Mouse (Mus musculus) MEL (cell line): Measurements from ENCODE around the gene Zfp950. TPM values are rescaled to one million over a fixed set of nuclear protein-coding genes. Genes with fewer than 3 reads are reported as not detected.

Experiments
- DNase-seq: peaks from one replicate; pipeline ENCODE4 v3.0.0; 2011; ENCODE audit warnings: low read depth, low spot score
- H3K27ac ChIP-seq: 2 replicates; pipeline ENCODE4 v1.5.1; 2012; ENCODE audit warnings: low read depth, mild to moderate bottlenecking, control low read depth, low read length, moderate library complexity; ENCODE audit not compliant: control insufficient read depth
- H3K27me3 ChIP-seq, 2 experiments: fragments of 150-350 bp in 1 of 2; sonication (generic) in 1 of 2; 2 replicates each; pipeline ENCODE4 v1.6.1; 2012; ENCODE audit warnings: low read length in 2 of 2, mild to moderate bottlenecking in 2 of 2, improper control_type of control experiment in 1 of 2, moderate library complexity in 1 of 2; ENCODE audit not compliant: insufficient read depth in 2 of 2, control insufficient read depth in 1 of 2
- H3K36me3 ChIP-seq, 2 experiments: 2 replicates each; pipeline ENCODE4 v1.6.1; 2012 to 2014; ENCODE audit warnings: low read length in 2 of 2, improper control_type of control experiment in 1 of 2, inconsistent platforms in 1 of 2, mild to moderate bottlenecking in 1 of 2; ENCODE audit not compliant: insufficient read depth in 2 of 2, control insufficient read depth in 1 of 2
- H3K4me1 ChIP-seq, 2 experiments: fragments of 150-350 bp in 1 of 2; sonication (generic) in 1 of 2; 2 replicates each; pipeline ENCODE4 v1.6.1; 2012; ENCODE audit warnings: low read length in 2 of 2, improper control_type of control experiment in 1 of 2, mild to moderate bottlenecking in 1 of 2; ENCODE audit not compliant: insufficient read depth in 2 of 2, control insufficient read depth in 1 of 2
- H3K4me3 ChIP-seq, 2 experiments: fragments of 150-350 bp in 1 of 2; sonication (generic) in 1 of 2; 2 replicates each; pipeline ENCODE4 v1.5.1; 2012; ENCODE audit warnings: low read depth in 2 of 2, low read length in 2 of 2, mild to moderate bottlenecking in 2 of 2, moderate library complexity in 2 of 2, control low read depth in 1 of 2, improper control_type of control experiment in 1 of 2; ENCODE audit not compliant: control insufficient read depth in 1 of 2, insufficient read depth in 1 of 2
- H3K79me2 ChIP-seq: 2 replicates; pipeline ENCODE4 v1.6.1; 2012; ENCODE audit warnings: mild to moderate bottlenecking, low read length, moderate library complexity; ENCODE audit not compliant: control insufficient read depth, poor library complexity, insufficient read depth
- H3K9ac ChIP-seq: 2 replicates; pipeline ENCODE4 v1.6.1; 2012; ENCODE audit warnings: low read depth, mild to moderate bottlenecking, control low read depth, low read length, moderate library complexity; ENCODE audit not compliant: control insufficient read depth, poor library complexity, severe bottlenecking
- H3K9me3 ChIP-seq: fragments of 150-350 bp; sonication (generic); replicated peaks from 2 replicates; pipeline ENCODE4 v1.6.1; 2012; ENCODE audit warnings: mild to moderate bottlenecking, low read length, improper control_type of control experiment, moderate library complexity; ENCODE audit not compliant: insufficient read depth
- BHLHE40 ChIP-seq: IDR thresholded peaks from 2 replicates; pipeline ENCODE4 v1.6.1; 2012; ENCODE audit warnings: low read depth, mild to moderate bottlenecking, inconsistent platforms, low read length, improper control_type of control experiment, borderline replicate concordance
- CHD1 ChIP-seq: IDR thresholded peaks from 2 replicates; pipeline ENCODE4 v1.6.1; 2012; ENCODE audit warnings: low read depth, mild to moderate bottlenecking, inconsistent platforms, low read length, improper control_type of control experiment
- CTCF ChIP-seq, 3 experiments: IDR thresholded peaks in 2 of 3; conservative IDR thresholded peaks in 1 of 3; 2 replicates each; pipeline ENCODE4 v1.5.1; 2011 to 2012; ENCODE audit warnings: low read length in 3 of 3, low read depth in 2 of 3, mild to moderate bottlenecking in 2 of 3, improper control_type of control experiment in 1 of 3, inconsistent platforms in 1 of 3, mixed read lengths in 1 of 3, moderate library complexity in 1 of 3; ENCODE audit not compliant: control insufficient read depth in 1 of 3, insufficient read depth in 1 of 3, poor library complexity in 1 of 3, severe bottlenecking in 1 of 3
- E2F4 ChIP-seq: IDR thresholded peaks from 2 replicates; pipeline ENCODE4 v1.6.1; 2011; ENCODE audit warnings: low read depth, low read length, improper control_type of control experiment, borderline replicate concordance
- ELF1 ChIP-seq: IDR thresholded peaks from 2 replicates; pipeline ENCODE4 v1.6.1; 2014; ENCODE audit warnings: low read depth, mild to moderate bottlenecking, inconsistent platforms, low read length, improper control_type of control experiment, moderate library complexity
- EP300 ChIP-seq, 2 experiments: IDR thresholded peaks; 2 replicates each; pipeline ENCODE4 v1.6.1; 2011; ENCODE audit warnings: improper control_type of control experiment in 2 of 2, low read length in 2 of 2, low read depth in 1 of 2, mild to moderate bottlenecking in 1 of 2
- GABPA ChIP-seq: IDR thresholded peaks from 2 replicates; pipeline ENCODE4 v1.6.1; 2012; ENCODE audit warnings: low read depth, mild to moderate bottlenecking, inconsistent platforms, low read length, improper control_type of control experiment, moderate library complexity
- HCFC1 ChIP-seq: IDR thresholded peaks from 2 replicates; pipeline ENCODE4 v1.6.1; 2012; ENCODE audit warnings: low read depth, mild to moderate bottlenecking, inconsistent platforms, low read length, improper control_type of control experiment, moderate library complexity
- KAT2A ChIP-seq: conservative IDR thresholded peaks from 2 replicates; pipeline ENCODE4 v1.6.1; 2012; ENCODE audit warnings: low read depth, low read length, improper control_type of control experiment, inconsistent platforms
- MAFK ChIP-seq: IDR thresholded peaks from 2 replicates; pipeline ENCODE4 v1.6.1; 2011; ENCODE audit warnings: low read depth, mild to moderate bottlenecking, low read length, improper control_type of control experiment, borderline replicate concordance
- MAX ChIP-seq: IDR thresholded peaks from 2 replicates; pipeline ENCODE4 v1.6.1; 2011; ENCODE audit warnings: low read length, improper control_type of control experiment
- MAZ ChIP-seq: IDR thresholded peaks from 2 replicates; pipeline ENCODE4 v1.6.1; 2012; ENCODE audit warnings: low read depth, mild to moderate bottlenecking, inconsistent platforms, low read length, improper control_type of control experiment
- MEF2A ChIP-seq: IDR thresholded peaks from 2 replicates; pipeline ENCODE4 v1.6.1; 2014; ENCODE audit warnings: low read depth, mild to moderate bottlenecking, inconsistent platforms, low read length, improper control_type of control experiment; ENCODE audit not compliant: poor library complexity, insufficient replicate concordance, severe bottlenecking; ENCODE audit errors: extremely low read depth
- MYB ChIP-seq: IDR thresholded peaks from 2 replicates; pipeline ENCODE4 v1.6.1; 2011; ENCODE audit warnings: mild to moderate bottlenecking, low read depth, low read length, improper control_type of control experiment
- MYC ChIP-seq: IDR thresholded peaks from 2 replicates; pipeline ENCODE4 v1.6.1; 2011; ENCODE audit warnings: low read depth, mild to moderate bottlenecking, low read length, improper control_type of control experiment, moderate library complexity
- NELFE ChIP-seq: IDR thresholded peaks from 2 replicates; pipeline ENCODE4 v1.6.1; 2011; ENCODE audit warnings: low read depth, low read length, improper control_type of control experiment
- NRF1 ChIP-seq: IDR thresholded peaks from 2 replicates; pipeline ENCODE4 v1.6.1; 2014; ENCODE audit warnings: low read depth, mild to moderate bottlenecking, inconsistent platforms, low read length, improper control_type of control experiment, moderate library complexity; ENCODE audit not compliant: poor library complexity, insufficient read depth, severe bottlenecking
- POLR2A ChIP-seq, 2 experiments: IDR thresholded peaks; 2 replicates each; pipeline ENCODE4 v1.6.1; 2011 to 2012; ENCODE audit warnings: low read length in 2 of 2, mild to moderate bottlenecking in 2 of 2, control low read depth in 1 of 2, improper control_type of control experiment in 1 of 2, low read depth in 1 of 2, moderate library complexity in 1 of 2; ENCODE audit not compliant: control insufficient read depth in 1 of 2, insufficient read depth in 1 of 2, poor library complexity in 1 of 2
- POLR2AphosphoS2 ChIP-seq: IDR thresholded peaks from 2 replicates; pipeline ENCODE4 v1.6.1; 2011; ENCODE audit warnings: low read length, improper control_type of control experiment
- POLR2AphosphoS5 ChIP-seq: IDR thresholded peaks from 2 replicates; pipeline ENCODE4 v1.6.1; 2012; ENCODE audit warnings: low read depth, borderline replicate concordance, mild to moderate bottlenecking, inconsistent platforms, low read length, moderate library complexity, mixed read lengths
- RAD21 ChIP-seq: IDR thresholded peaks from 2 replicates; pipeline ENCODE4 v1.6.1; 2011; ENCODE audit warnings: mild to moderate bottlenecking, low read depth, low read length, improper control_type of control experiment
- RCOR1 ChIP-seq: IDR thresholded peaks from 2 replicates; pipeline ENCODE4 v1.6.1; 2012; ENCODE audit warnings: low read depth, mild to moderate bottlenecking, inconsistent platforms, low read length, improper control_type of control experiment
- SIN3A ChIP-seq: IDR thresholded peaks from 2 replicates; pipeline ENCODE4 v1.6.1; 2012; ENCODE audit warnings: low read length, improper control_type of control experiment, inconsistent platforms
- SMC3 ChIP-seq: IDR thresholded peaks from 2 replicates; pipeline ENCODE4 v1.6.1; 2011; ENCODE audit warnings: low read depth, low read length, improper control_type of control experiment
- TAL1 ChIP-seq: IDR thresholded peaks from 2 replicates; pipeline ENCODE4 v1.6.1; 2012; ENCODE audit warnings: mild to moderate bottlenecking, inconsistent platforms, low read length, moderate library complexity, mixed read lengths
- TBP ChIP-seq: IDR thresholded peaks from 2 replicates; pipeline ENCODE4 v1.8.0; 2011; ENCODE audit warnings: low read depth, low read length, improper control_type of control experiment
- TCF12 ChIP-seq: IDR thresholded peaks from 2 replicates; pipeline ENCODE4 v1.6.1; 2014; ENCODE audit warnings: low read depth, mild to moderate bottlenecking, inconsistent platforms, low read length, improper control_type of control experiment, moderate library complexity
- UBTF ChIP-seq: IDR thresholded peaks from 2 replicates; pipeline ENCODE4 v1.6.1; 2012; ENCODE audit warnings: low read depth, mild to moderate bottlenecking, inconsistent platforms, low read length, improper control_type of control experiment, moderate library complexity, borderline replicate concordance; ENCODE audit not compliant: insufficient read depth
- USF1 ChIP-seq: IDR thresholded peaks from 2 replicates; pipeline ENCODE4 v1.6.1; 2014; ENCODE audit warnings: low read depth, mild to moderate bottlenecking, inconsistent platforms, low read length, improper control_type of control experiment, moderate library complexity
- USF2 ChIP-seq, 2 experiments: IDR thresholded peaks; 2 replicates each; pipeline ENCODE4 v1.6.1; 2011 to 2012; ENCODE audit warnings: improper control_type of control experiment in 2 of 2, low read length in 2 of 2, borderline replicate concordance in 1 of 2, inconsistent platforms in 1 of 2, low read depth in 1 of 2, mild to moderate bottlenecking in 1 of 2; ENCODE audit not compliant: insufficient read depth in 1 of 2
- ZC3H11A ChIP-seq: IDR thresholded peaks from 2 replicates; pipeline ENCODE4 v1.6.1; 2012; ENCODE audit warnings: low read depth, mild to moderate bottlenecking, inconsistent platforms, low read length, improper control_type of control experiment
- ZKSCAN1 ChIP-seq: IDR thresholded peaks from 2 replicates; pipeline ENCODE4 v1.6.1; 2012; ENCODE audit warnings: low read depth, mild to moderate bottlenecking, inconsistent platforms, low read length, improper control_type of control experiment, moderate library complexity
- ZMIZ1 ChIP-seq: IDR thresholded peaks from 2 replicates; pipeline ENCODE4 v1.6.1; 2012; ENCODE audit warnings: low read depth, mild to moderate bottlenecking, inconsistent platforms, low read length, improper control_type of control experiment, moderate library complexity
- ZNF384 ChIP-seq: IDR thresholded peaks from 2 replicates; pipeline ENCODE4 v1.6.1; 2012; ENCODE audit warnings: low read depth, mild to moderate bottlenecking, inconsistent platforms, low read length, improper control_type of control experiment
- polyA plus RNA-seq, 2 experiments: library from polyadenylated mRNA; stranded (reverse) in 1 of 2; unstranded in 1 of 2; fragments of >175 nt in 1 of 2; fragments of >200 nt in 1 of 2; gene quantifications; 2 replicates each; pipeline versions ENCODE4 v1.2.1 to v1.2.4; 2012; ENCODE audit warnings: low replicate concordance in 2 of 2, low read depth in 1 of 2; ENCODE audit not compliant: insufficient read length in 2 of 2, insufficient read depth in 1 of 2, missing spikeins in 1 of 2
- total RNA-seq: library from RNA; depleted of rRNA; stranded (reverse); fragments of 300-350 nt; gene quantifications from 2 replicates; pipeline ENCODE4 v1.2.3, GENCODE M21; 2012; rRNA removed

Gene Zfp950
- total RNA-seq (9.9 and 12.1 TPM in 2 replicates), polyA plus RNA-seq (100 to 1,000 TPM in 1 of 2 experiments, 1 to 10 TPM in 1; 5.4 to 113 TPM)

- H3K27ac ChIP-seq, result peak within 1 kb of the TSS; percentile 53
- peak within 1 kb of the TSS; percentile 87 to 89 for H3K4me3 ChIP-seq
- peak; percentile 99 for DNase-seq
- H3K79me2 ChIP-seq, result peaks cover 10% of the 10 kb centered on the region
- peaks cover 3 to 8% of the 10 kb centered on the region in 2 experiments for H3K4me1 ChIP-seq
- H3K9me3 ChIP-seq, result no peaks in the 10 kb centered on the region
- peaks cover 0 to 11% of the 10 kb centered on the region in 2 experiments; a peak in 2 of 4 replicates for H3K36me3 ChIP-seq
- H3K9ac ChIP-seq, result peak within 1 kb of the TSS; percentile 81
- H3K27me3 ChIP-seq, result no peaks in the 10 kb centered on the region
- TF ChIP-seq MYB (no peak), TAL1 (no peak), ZC3H11A (no peak), BHLHE40 (no peak), NELFE (peak; percentile 93), MAZ (no peak), HCFC1 (peak; percentile 83), KAT2A (no peak; the same call in 1 of the 2 replicates), ELF1 (peak; percentile 59; the same call in 1 of the 2 replicates), USF2 (IDR thresholded peaks at IDR 0.05; ENCODE audit: borderline replicate concordance in 1 of 2, insufficient read depth in 1 of 2, low read depth in 1 of 2, low read length in 2 of 2) (no peak), MAX (peak; percentile 71), UBTF (no peak), ZMIZ1 (peak; percentile 72), MYC (0 out of 2 replicates have a peak, but pooled peaks have one; percentile 26), ZNF384 (no peak), CHD1 (no peak), MAFK (no peak), ZKSCAN1 (no peak), SMC3 (no peak), RAD21 (no peak), CTCF (IDR thresholded peaks at IDR 0.05 in 2 of 3, conservative IDR thresholded peaks at IDR 0.05 in 1 of 3; ENCODE audit: control insufficient read depth in 1 of 3, insufficient read depth in 1 of 3, low read depth in 2 of 3, low read length in 3 of 3, poor library complexity in 1 of 3, severe bottlenecking in 1 of 3) (no peak), NRF1 (no peak), GABPA (no peak), POLR2A (IDR thresholded peaks at IDR 0.05; ENCODE audit: control insufficient read depth in 1 of 2, insufficient read depth in 1 of 2, low read depth in 1 of 2, low read length in 2 of 2, poor library complexity in 1 of 2) (peak; percentile 69 to 97; a peak in 3 of 4 replicates), SIN3A (peak; percentile 79), POLR2AphosphoS2 (peak; percentile 83; the same call in 1 of the 2 replicates), RCOR1 (no peak), USF1 (no peak), E2F4 (no peak), TCF12 (peak; percentile 39; the same call in 1 of the 2 replicates), MEF2A (no peak), TBP (peak; percentile 95), EP300 (IDR thresholded peaks at IDR 0.05; ENCODE audit: low read depth in 1 of 2, low read length in 2 of 2) (no peak), POLR2AphosphoS5 (no peak)
These were observed at the start of gene Zfp950 for GRCm38 (mm10) chr19:61140342-61141206. Zfp950 (minus strand) TSS chr19:61140840.
